Mouse (Mus musculus): ENCODE data around the gene Dcaf10. TPM values are rescaled to one million over a fixed set of nuclear protein-coding genes. Genes with fewer than 3 reads are reported as not detected.

Gene Dcaf10
- 53.8 and 74.4 TPM in 2 replicates for polyA plus RNA-seq (2012; ENCODE audit: low replicate concordance)

DNA sequence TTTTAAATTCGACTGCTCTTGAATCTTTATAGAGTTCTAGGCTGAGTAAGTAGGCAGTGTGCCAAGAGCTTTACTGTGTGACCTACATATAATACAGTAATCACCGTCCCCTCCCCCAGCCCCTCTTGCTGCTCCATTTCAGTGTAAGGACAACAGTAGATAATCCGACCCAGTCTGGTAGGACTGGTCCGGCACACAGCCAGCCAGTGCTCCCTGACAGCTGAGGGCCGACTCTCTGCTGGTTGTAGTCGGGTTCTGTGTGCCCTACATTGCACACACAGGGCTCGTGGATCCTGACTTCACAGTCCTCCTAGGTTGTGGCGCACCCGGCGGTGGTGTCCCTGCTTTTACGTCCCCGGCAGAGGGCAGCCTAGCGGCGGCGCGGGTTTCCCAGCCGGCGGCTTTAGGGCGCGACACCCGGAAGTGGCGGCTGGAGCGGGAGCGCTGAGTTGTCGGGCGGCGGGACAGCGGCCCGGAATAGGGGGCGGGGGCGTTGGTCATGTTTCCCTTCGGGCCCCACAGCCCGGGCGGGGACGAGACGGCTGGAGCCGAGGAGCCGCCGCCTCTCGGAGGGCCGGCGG lies at the start of gene Dcaf10:
Dcaf10 (plus strand) TSS at position 433 of the 581 bp plus-strand sequence.

DNA sequence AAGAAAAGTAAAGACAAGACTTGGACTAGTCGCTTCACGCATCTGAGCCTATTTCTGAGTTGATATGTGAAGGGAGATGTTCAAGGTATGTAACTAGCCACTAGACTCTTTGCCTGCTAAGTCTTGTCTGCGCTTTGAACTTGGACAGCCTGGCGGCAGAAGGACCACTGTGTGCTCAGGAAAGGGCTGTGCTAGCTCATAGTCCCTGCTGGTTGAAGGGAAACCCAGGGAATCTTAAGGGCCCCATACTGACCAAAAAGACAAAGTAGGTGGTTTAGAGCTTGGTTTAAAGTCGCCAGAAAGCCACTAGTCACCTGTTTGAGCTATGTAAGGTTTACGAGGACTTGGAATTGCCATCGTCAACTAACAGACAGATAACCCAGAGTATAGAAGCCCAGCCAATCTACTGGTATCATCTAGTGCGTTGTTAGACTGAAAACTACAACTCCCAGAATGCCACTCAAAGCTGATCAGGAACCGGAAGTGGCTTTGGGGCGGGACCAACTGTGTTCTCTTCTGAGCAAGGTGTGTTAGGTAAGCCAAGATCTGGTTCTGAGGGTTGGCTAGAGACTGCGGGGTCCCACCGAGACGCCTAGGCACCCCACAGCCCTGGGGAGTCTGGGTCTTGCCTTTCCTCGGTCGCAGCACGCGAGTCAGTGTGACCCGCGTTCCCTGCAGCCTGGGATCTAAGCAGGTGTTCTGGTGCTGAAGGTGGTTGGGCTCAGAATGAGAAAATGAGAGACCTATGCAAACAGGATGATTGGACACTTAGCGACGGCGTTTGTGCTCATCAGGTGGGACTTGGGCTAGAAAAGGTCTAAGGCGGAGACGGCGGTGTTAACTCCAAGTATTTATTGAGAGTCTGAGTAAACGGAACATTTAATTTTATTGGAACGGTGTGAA lies 45.0 kb upstream of the Dcaf10 start, which contains the start of gene Trmt10b:
Trmt10b (plus strand) TSS at position 466 of the 903 bp plus-strand sequence.

DNA sequence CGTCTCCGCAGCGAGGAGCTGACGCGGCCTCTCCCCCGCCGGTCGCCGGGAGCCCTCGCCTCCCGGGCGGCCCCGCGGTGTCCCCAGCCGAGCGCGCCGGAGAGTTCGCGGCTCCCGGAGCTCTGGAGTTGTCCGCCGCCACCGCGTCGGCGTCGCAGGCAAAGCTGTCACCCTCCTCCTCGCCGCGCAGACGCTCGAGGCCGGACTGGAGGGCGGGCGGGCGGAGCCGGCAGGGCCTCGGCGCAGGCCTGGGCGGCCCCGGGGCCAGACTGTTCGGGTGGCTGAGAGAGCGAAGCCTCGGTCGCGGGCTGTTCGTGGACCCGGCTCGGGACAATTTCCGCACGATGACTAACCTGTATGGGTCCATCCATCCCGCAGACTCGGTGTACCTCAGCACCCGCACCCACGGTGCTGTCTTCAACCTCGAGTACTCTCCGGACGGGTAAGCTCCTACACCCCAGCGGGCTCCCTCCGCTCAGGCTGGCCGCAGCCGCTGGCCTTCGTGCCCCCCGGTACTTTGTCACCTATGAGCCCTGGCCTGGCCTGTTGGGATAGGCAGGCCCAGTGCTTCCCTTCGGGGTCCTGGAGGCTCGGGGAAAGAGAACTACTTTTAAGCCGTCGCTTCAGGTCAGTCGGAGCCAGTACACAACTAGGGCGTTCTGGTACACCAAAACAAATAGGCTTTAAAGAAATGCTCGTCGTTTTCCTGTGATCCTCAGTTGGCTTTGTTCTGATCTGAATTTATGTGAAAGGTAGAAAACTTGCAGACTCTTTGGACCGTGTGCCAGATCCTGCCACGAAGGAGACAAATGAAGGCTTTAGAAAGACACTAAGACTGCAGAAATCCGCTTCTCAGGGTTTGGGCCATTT lies 620 bp downstream of the Dcaf10 start, which contains the start of gene Exosc3:
Exosc3 (minus strand) TSS at position 447 of the 870 bp plus-strand sequence.

DNA sequence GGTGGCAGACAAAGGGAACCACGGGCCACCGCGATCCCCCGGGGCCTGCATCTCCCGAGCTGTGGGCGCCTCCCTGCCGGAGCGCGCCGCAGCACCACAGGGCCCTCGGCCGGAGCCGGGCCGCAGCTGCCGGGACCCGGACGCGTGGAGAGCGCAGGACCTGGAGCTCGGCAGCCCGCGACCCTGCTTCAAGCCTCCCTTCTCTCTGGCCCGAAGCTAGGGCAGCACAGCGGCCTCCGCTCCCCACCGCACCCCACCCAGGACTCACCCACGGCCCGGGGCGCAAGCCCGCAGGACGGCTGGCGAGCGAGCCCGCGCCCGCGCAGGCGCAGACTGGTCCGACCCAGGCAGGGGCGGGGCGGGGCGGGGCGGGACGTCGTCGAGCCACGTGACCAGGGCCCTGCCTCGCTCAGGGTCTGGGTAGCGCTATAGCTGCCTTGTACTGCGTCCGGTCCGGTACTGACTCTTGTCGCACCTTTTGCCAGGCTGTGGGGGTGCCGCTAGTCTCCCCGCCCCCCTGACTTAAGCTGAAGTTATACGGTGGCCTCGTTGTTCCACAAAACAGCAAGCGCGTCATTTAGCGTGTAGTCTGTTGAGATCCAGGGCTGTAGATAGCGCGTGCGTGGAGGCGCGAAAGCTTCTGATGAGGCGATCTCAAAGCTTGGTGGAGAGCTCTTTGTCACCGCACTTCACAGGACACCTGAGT lies 66.7 kb downstream of the Dcaf10 start, which contains the start of gene Slc25a51:
Slc25a51 (minus strand) TSS at position 340 of the 706 bp plus-strand sequence.

Other genes starting within 250 kb of the Dcaf10 start
- gene Tomm5, start 234.0 kb upstream of the Dcaf10 start, polyA plus RNA-seq (2012; ENCODE audit: low replicate concordance), result 39.9 and 84.2 TPM in 2 replicates
- 2.8 and 2.9 TPM in 2 replicates for gene Frmpd1, start 157.2 kb upstream of the Dcaf10 start, polyA plus RNA-seq (2012; ENCODE audit: low replicate concordance)
- 0.19 and 0.38 TPM in 2 replicates for gene Trmt10b, start 45.0 kb upstream of the Dcaf10 start, polyA plus RNA-seq (2012; ENCODE audit: low replicate concordance)
- gene Exosc3, start 631 bp downstream of the Dcaf10 start, polyA plus RNA-seq (2012; ENCODE audit: low replicate concordance), result 38.5 and 92.7 TPM in 2 replicates
- gene Slc25a51, start 66.7 kb downstream of the Dcaf10 start, polyA plus RNA-seq (2012; ENCODE audit: low replicate concordance), result 12.5 and 34.1 TPM in 2 replicates
- 1.6 and 2.7 TPM in 2 replicates for gene Shb, start 190.4 kb downstream of the Dcaf10 start, polyA plus RNA-seq (2012; ENCODE audit: low replicate concordance)

All from leukemia stem cell, adult 10-12 weeks (primary cell).